Mouse (Mus musculus) limb, embryonic 10.5 days (tissue): Measurements from ENCODE around the gene Chpf. TPM values are rescaled to one million over a fixed set of nuclear protein-coding genes. Genes with fewer than 3 reads are reported as not detected.

Source experiments
- DNase-seq: peaks from one replicate; pipeline ENCODE4 v3.0.0-alpha.2; 2017; ENCODE audit warnings: low spot score
- H3K27ac ChIP-seq: fragments of 300-500 bp; sonication (generic); 2 replicates; pipeline ENCODE4 v1.5.1; 2016; ENCODE audit warnings: mild to moderate bottlenecking
- H3K27me3 ChIP-seq: fragments of 300-500 bp; sonication (generic); 2 replicates; pipeline ENCODE4 v1.6.1; 2016; ENCODE audit warnings: low read depth, mild to moderate bottlenecking; ENCODE audit not compliant: poor library complexity, severe bottlenecking
- H3K36me3 ChIP-seq: fragments of 300-500 bp; sonication (generic); 2 replicates; pipeline ENCODE4 v1.6.1; 2016; ENCODE audit warnings: mild to moderate bottlenecking, moderate library complexity
- H3K4me1 ChIP-seq: fragments of 300-500 bp; sonication (generic); 2 replicates; pipeline ENCODE4 v1.6.1; 2016
- H3K4me3 ChIP-seq: fragments of 300-500 bp; sonication (generic); 2 replicates; pipeline ENCODE4 v1.5.1; 2016; ENCODE audit warnings: mild to moderate bottlenecking, moderate library complexity
- H3K9me3 ChIP-seq: fragments of 300-500 bp; sonication (generic); replicated peaks from 2 replicates; pipeline ENCODE4 v1.6.1; 2016; ENCODE audit warnings: mild to moderate bottlenecking
- WGBS: fragments of 180-500 bp; shearing (Covaris S2); methylation state at CpG from one replicate; pipeline ENCODE4 v1.1.7; 2016; 5-methylcytosine and 5-hydroxymethylcytosine counted together
- polyA plus RNA-seq: library from polyadenylated mRNA; unstranded; fragments of >200 nt; fragmentation: Nextera tagmentation; extraction: Ambion mirVana; gene quantifications from 2 replicates; pipeline ENCODE4 v1.2.1, GENCODE M21; 2016

Chpf gene
- polyA plus RNA-seq, result 23.7 and 28.8 TPM in 2 replicates

GRCm38 (mm10) chr1:75478916-75479634 lies at the start of gene Chpf, which contains the start of gene Tmem198:
Gene Chpf, minus strand, starts transcription at chr1:75479307.
Gene Tmem198, plus strand, starts transcription at chr1:75479532.
- Histone ChIP-seq H3K27me3 (peaks cover 73% of the 10 kb centered on the region), H3K9me3 (no peaks in the 10 kb centered on the region), H3K27ac (peak within 1 kb of the TSS; percentile 86), H3K36me3 (peaks cover 31% of the 10 kb centered on the region), H3K4me1 (peaks cover 43% of the 10 kb centered on the region), H3K4me3 (peak within 1 kb of the TSS; percentile 88)
- DNase-seq, result peak; percentile 100
- WGBS, result under 1% methylated on average over 76 of the region's 76 CpGs

GRCm38 (mm10) chr1:75524679-75525078 lies 45.6 kb upstream of the Chpf start:
- Histone ChIP-seq H3K27ac (no peak overlapping the region), H3K4me1 (peaks cover 12% of the 10 kb centered on the region), H3K36me3 (peaks cover 45% of the 10 kb centered on the region), H3K4me3 (no peak overlapping the region), H3K9me3 (no peaks in the 10 kb centered on the region), H3K27me3 (no peaks in the 10 kb centered on the region)
- WGBS, result 92% methylated on average over 7 of the region's 7 CpGs
- DNase-seq, result no peak

GRCm38 (mm10) chr1:75521321-75522031 lies 42.4 kb upstream of the Chpf start, which contains the start of gene Stk11ip:
Gene Stk11ip, plus strand, starts transcription at chr1:75521529.
- no peaks in the 10 kb centered on the region for H3K9me3 ChIP-seq
- H3K4me3 ChIP-seq, result peak within 1 kb of the TSS; percentile 76
- DNase-seq, result peak; percentile 98
- peaks cover 13% of the 10 kb centered on the region for H3K36me3 ChIP-seq
- no peaks in the 10 kb centered on the region for H3K27me3 ChIP-seq
- peaks cover 15% of the 10 kb centered on the region for H3K4me1 ChIP-seq
- H3K27ac ChIP-seq, result peak within 1 kb of the TSS; percentile 87
- WGBS, result under 1% methylated on average over 46 of the region's 46 CpGs

- Histone ChIP-seq H3K4me3 (no peak overlapping the region), H3K36me3 (no peaks in the 10 kb centered on the region), H3K27me3 (no peaks in the 10 kb centered on the region), H3K27ac (no peak overlapping the region), H3K4me1 (peaks cover 15% of the 10 kb centered on the region), H3K9me3 (no peaks in the 10 kb centered on the region)
- WGBS, result 90% methylated on average over 5 of the region's 5 CpGs
- DNase-seq, result no peak
Observed at GRCm38 (mm10) chr1:75519576-75519975, 40.5 kb upstream of the Chpf start.

GRCm38 (mm10) chr1:75518427-75518826 lies 39.3 kb upstream of the Chpf start:
- H3K27ac ChIP-seq, result no peak overlapping the region
- H3K9me3 ChIP-seq, result no peaks in the 10 kb centered on the region
- no peaks in the 10 kb centered on the region for H3K27me3 ChIP-seq
- H3K36me3 ChIP-seq, result no peaks in the 10 kb centered on the region
- no peak for DNase-seq
- no peak overlapping the region for H3K4me3 ChIP-seq
- 96% methylated on average over 4 of the region's 4 CpGs for WGBS
- H3K4me1 ChIP-seq, result peaks cover 15% of the 10 kb centered on the region

GRCm38 (mm10) chr1:75517984-75518383 lies 38.9 kb upstream of the Chpf start:
- 57% methylated on average over 3 of the region's 4 CpGs for WGBS
- Histone ChIP-seq H3K36me3 (no peaks in the 10 kb centered on the region), H3K27ac (no peak overlapping the region), H3K4me1 (peaks cover 15% of the 10 kb centered on the region), H3K27me3 (no peaks in the 10 kb centered on the region), H3K9me3 (no peaks in the 10 kb centered on the region), H3K4me3 (no peak overlapping the region)
- no peak for DNase-seq

- Histone ChIP-seq H3K9me3 (no peaks in the 10 kb centered on the region), H3K27me3 (no peaks in the 10 kb centered on the region), H3K36me3 (no peaks in the 10 kb centered on the region), H3K4me3 (no peak overlapping the region), H3K4me1 (peaks cover 14% of the 10 kb centered on the region), H3K27ac (no peak overlapping the region)
- 79% methylated on average over 15 of the region's 15 CpGs for WGBS
- no peak for DNase-seq
Observed at GRCm38 (mm10) chr1:75516703-75517380, 37.7 kb upstream of the Chpf start.

- H3K27ac ChIP-seq, result no peak overlapping the region
- WGBS, result 91% methylated on average over 3 of the region's 3 CpGs
- no peaks in the 10 kb centered on the region for H3K36me3 ChIP-seq
- H3K9me3 ChIP-seq, result no peaks in the 10 kb centered on the region
- DNase-seq, result no peak
- H3K4me3 ChIP-seq, result no peak overlapping the region
- H3K27me3 ChIP-seq, result peaks cover 17% of the 10 kb centered on the region
- peaks cover 39% of the 10 kb centered on the region for H3K4me1 ChIP-seq
Observed at GRCm38 (mm10) chr1:75512550-75512949, 33.4 kb upstream of the Chpf start.

GRCm38 (mm10) chr1:75511437-75512210 lies 32.5 kb upstream of the Chpf start:
- no peak for DNase-seq
- Histone ChIP-seq H3K4me3 (no peak overlapping the region), H3K36me3 (no peaks in the 10 kb centered on the region), H3K4me1 (peaks cover 48% of the 10 kb centered on the region), H3K27ac (peak overlapping the region; percentile 86), H3K9me3 (no peaks in the 10 kb centered on the region), H3K27me3 (peaks cover 24% of the 10 kb centered on the region)
- 67% methylated on average over 4 of the region's 4 CpGs for WGBS

- peaks cover 24% of the 10 kb centered on the region for H3K27me3 ChIP-seq
- 83% methylated on average over 5 of the region's 5 CpGs for WGBS
- H3K4me1 ChIP-seq, result peaks cover 60% of the 10 kb centered on the region
- no peaks in the 10 kb centered on the region for H3K9me3 ChIP-seq
- no peak overlapping the region for H3K4me3 ChIP-seq
- no peak for DNase-seq
- H3K36me3 ChIP-seq, result no peaks in the 10 kb centered on the region
- no peak overlapping the region for H3K27ac ChIP-seq
Observed at GRCm38 (mm10) chr1:75510154-75510553, 31.0 kb upstream of the Chpf start.

GRCm38 (mm10) chr1:75509586-75509985 lies 30.5 kb upstream of the Chpf start:
- H3K27ac ChIP-seq, result peak overlapping the region; percentile 61; the same call in 1 of the 2 replicates

GRCm38 (mm10) chr1:75507006-75507405 lies 27.9 kb upstream of the Chpf start, which contains the start of gene Inha:
Gene Inha, plus strand, starts transcription at chr1:75507077.
- Histone ChIP-seq H3K4me3 (peak within 1 kb of the TSS; percentile 95), H3K36me3 (peaks cover 20% of the 10 kb centered on the region), H3K27ac (peak within 1 kb of the TSS; percentile 98), H3K4me1 (peaks cover 75% of the 10 kb centered on the region), H3K9me3 (no peaks in the 10 kb centered on the region), H3K27me3 (peaks cover 24% of the 10 kb centered on the region)
- no peak for DNase-seq
- 76% methylated on average over 10 of the region's 10 CpGs for WGBS

More at GRCm38 (mm10) chr1:75509586-75509985, 30.5 kb upstream of the Chpf start:
- WGBS, result 54% methylated on average over 20 of the region's 20 CpGs
- H3K4me3 ChIP-seq, result no peak overlapping the region
- no peaks in the 10 kb centered on the region for H3K36me3 ChIP-seq
- no peak for DNase-seq
- H3K4me1 ChIP-seq, result peaks cover 66% of the 10 kb centered on the region
- H3K9me3 ChIP-seq, result no peaks in the 10 kb centered on the region
- H3K27me3 ChIP-seq, result peaks cover 24% of the 10 kb centered on the region
